Mouse (Mus musculus): Measurements from ENCODE around the gene Tkt.

Tkt gene

DNA sequence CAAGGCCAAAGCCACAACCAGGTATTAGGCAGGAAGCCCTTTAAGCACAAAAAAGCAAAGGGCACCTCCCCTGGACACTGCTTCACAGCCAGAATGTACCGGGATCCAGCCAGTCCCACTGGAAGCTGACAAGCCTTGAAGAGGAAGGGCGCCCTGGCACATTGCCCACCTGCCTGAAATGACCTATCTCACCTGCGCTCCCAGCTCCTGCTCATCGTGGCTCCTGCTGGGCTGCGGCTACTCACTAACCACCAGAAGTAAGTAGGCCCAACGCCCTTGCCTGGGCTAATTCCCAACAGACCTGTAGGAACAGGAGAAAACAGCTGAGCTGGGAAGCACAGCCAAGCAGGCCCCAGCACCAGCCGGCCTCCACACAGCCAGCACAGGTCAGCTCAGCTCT, 74.0 kb downstream of the Tkt start:
- no peak for DNase-seq (ENCODE audit: low spot score in 2 of 2)

DNA sequence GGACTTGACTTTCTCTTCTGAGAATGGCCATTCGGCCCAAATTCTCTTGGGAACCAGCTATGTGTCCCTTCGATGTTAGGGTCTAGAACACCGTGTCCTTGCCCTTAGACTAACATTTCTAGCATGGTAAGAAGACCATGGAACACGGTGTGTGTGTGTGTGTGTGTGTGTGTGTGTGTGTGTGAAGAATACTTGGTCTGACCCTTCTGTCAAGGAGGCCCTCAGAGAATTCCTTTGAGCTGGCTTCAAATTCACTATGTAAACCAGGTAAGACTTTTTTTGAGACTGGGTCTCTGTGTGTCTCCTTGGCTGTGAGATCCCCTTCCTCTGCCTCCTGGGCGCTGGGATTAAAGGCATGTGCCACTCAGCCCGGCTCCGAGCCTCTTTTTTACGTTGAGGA, 74.4 kb downstream of the Tkt start:
- no peak for DNase-seq (ENCODE audit: low spot score in 2 of 2)
